Mouse (Mus musculus): ENCODE data around the gene Grk3. TPM values are rescaled to one million over a fixed set of nuclear protein-coding genes. Genes with fewer than 3 reads are reported as not detected.

Grk3 gene
- polyA plus RNA-seq, 1 experiment from 2014 or later, result 8.1 TPM

GRCm38 (mm10) chr5:112888651-112889050, 126.9 kb downstream of the Grk3 start:
- Histone ChIP-seq H3K4me3 (no peak overlapping the region), H3K27me3 (no peaks in the 10 kb centered on the region), H3K9me3 (replicated peaks) (0 out of 2 replicates have a peak, but pooled peaks cover 3% of the 10 kb centered on the region), H3K36me3 (ENCODE audit: poor library complexity, severe bottlenecking) (no peaks in the 10 kb centered on the region), H3K4me1 (peaks cover 13% of the 10 kb centered on the region; the same call in 1 of the 2 replicates), H3K9ac (no peak overlapping the region), H3K4me2 (no peak overlapping the region), H3K27ac (no peak overlapping the region)
- 64% methylated on average over 7 of the region's 7 CpGs for WGBS
- no peak for ATAC-seq

DNA sequence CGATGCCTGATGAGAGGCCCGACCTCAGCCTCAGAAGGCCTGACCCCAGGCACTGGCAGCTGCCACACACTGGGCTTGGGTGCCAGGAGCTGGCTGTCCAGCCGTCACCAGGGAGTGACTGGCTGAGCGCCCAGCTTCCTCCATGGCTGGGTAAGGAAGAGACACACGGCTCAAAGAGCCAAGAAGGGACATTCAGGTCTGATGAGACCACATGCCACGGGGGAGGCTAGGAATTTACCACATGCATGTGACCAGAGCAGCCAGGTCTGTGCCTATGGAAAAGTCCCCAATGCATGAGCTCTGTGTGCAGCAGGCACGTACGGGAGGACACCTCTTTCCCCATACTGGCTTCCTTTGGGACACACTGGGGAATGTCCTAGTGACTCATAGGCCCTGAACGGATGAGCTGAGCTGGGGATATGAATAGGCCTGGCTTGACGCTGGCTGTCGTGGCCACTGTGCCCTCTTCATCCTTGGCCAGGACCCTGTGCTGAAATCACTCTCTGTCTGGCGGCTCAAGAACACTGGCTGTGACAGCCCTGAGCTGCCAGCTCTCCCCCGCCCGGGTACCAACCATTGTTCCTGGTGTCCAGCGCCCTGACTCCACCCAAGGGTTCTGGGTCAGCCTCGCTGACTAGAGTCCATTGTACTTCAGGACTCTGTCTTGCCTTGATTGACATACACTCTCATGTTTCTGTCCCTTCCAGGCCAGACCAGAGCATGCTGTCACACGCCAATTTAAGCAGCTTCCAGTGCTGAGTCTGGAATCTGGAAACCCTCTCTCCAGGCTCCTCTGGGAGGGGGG, 128.7 kb downstream of the Grk3 start:
- WGBS, result 59% methylated on average over 17 of the region's 17 CpGs
- no peak overlapping the region for H3K27ac ChIP-seq
- H3K4me1 ChIP-seq, result peaks cover 13% of the 10 kb centered on the region; the same call in 1 of the 2 replicates
- H3K27me3 ChIP-seq, result no peaks in the 10 kb centered on the region
- H3K36me3 ChIP-seq (ENCODE audit: poor library complexity, severe bottlenecking), result no peaks in the 10 kb centered on the region
- no peak overlapping the region for H3K4me2 ChIP-seq
- no peak for ATAC-seq
- H3K9ac ChIP-seq, result no peak overlapping the region
- H3K9me3 ChIP-seq (replicated peaks), result 0 out of 2 replicates have a peak, but pooled peaks cover 3% of the 10 kb centered on the region
- no peak overlapping the region for H3K4me3 ChIP-seq

GRCm38 (mm10) chr5:112877391-112878115, 138.0 kb downstream of the Grk3 start:
- WGBS, result 47% methylated on average over 14 of the region's 14 CpGs
- ATAC-seq, result no peak
- Histone ChIP-seq H3K9me3 (replicated peaks) (no peaks in the 10 kb centered on the region), H3K27me3 (0 out of 2 replicates have a peak, but pooled peaks cover 4% of the 10 kb centered on the region), H3K4me2 (no peak overlapping the region), H3K9ac (no peak overlapping the region), H3K4me1 (no peaks in the 10 kb centered on the region), H3K27ac (no peak overlapping the region), H3K36me3 (ENCODE audit: poor library complexity, severe bottlenecking) (no peaks in the 10 kb centered on the region), H3K4me3 (no peak overlapping the region)

DNA sequence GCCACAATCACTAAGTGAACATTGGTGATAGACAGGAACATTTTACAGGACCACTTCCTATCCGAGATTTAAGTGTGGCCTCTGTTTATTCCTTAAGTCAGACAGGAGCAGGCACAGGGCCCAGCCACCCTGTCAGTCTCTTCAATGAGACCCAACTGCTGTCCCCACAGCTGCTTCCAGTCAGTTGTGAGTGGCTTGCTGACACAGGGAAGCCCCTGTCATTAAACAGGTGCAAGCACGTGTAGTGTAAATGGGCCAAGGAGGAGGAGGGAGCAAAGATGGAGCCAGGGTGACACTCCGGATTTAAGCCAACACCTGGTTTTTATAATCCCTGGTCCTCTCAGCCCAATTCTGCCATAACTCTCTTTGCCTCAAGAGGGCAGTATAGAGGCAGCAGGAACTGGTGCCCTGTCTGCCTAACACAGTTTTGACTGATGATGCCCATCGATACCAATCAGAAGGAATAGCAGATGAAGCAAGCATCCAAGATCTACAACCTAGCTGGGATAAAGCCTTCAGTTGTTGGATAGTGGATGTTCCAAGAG, 138.7 kb downstream of the Grk3 start:
- Histone ChIP-seq H3K9me3 (replicated peaks) (no peaks in the 10 kb centered on the region), H3K4me2 (no peak overlapping the region), H3K27me3 (0 out of 2 replicates have a peak, but pooled peaks cover 7% of the 10 kb centered on the region), H3K27ac (no peak overlapping the region), H3K9ac (no peak overlapping the region), H3K36me3 (ENCODE audit: poor library complexity, severe bottlenecking) (no peaks in the 10 kb centered on the region), H3K4me1 (no peaks in the 10 kb centered on the region), H3K4me3 (no peak overlapping the region)
- ATAC-seq, result no peak
- 47% methylated on average over 4 of the region's 4 CpGs for WGBS

DNA sequence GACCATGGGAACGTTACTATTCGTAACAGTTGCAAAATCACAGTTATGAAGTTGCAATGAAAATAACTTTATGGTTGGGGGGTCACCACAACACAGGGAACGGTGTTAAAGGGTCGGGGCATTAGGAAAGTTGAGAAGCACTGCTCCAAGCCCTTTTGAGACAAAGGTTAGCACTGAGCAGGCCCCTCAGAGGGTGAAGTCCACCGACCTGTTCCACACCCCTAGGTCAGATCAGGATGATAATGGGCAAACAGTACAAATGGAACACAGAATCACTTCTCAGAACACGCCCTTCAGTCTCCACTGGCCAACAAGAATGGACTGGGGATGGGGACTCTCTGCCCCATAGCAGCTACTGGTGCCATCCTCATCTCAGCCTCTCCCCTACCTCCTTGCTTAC, 142.6 kb downstream of the Grk3 start:
- Histone ChIP-seq H3K27me3 (peaks cover 12% of the 10 kb centered on the region; the same call in 1 of the 2 replicates), H3K9ac (no peak overlapping the region), H3K4me2 (no peak overlapping the region), H3K36me3 (ENCODE audit: poor library complexity, severe bottlenecking) (no peaks in the 10 kb centered on the region), H3K4me1 (no peaks in the 10 kb centered on the region), H3K27ac (no peak overlapping the region), H3K4me3 (no peak overlapping the region), H3K9me3 (replicated peaks) (no peaks in the 10 kb centered on the region)
- whole genome bisulfite sequencing, result 78% methylated on average over 6 of the region's 6 CpGs
- no peak for ATAC-seq

GRCm38 (mm10) chr5:112870729-112871128, 144.9 kb downstream of the Grk3 start:
- Histone ChIP-seq H3K9ac (no peak overlapping the region), H3K36me3 (ENCODE audit: poor library complexity, severe bottlenecking) (no peaks in the 10 kb centered on the region), H3K4me3 (no peak overlapping the region), H3K27me3 (peaks cover 12% of the 10 kb centered on the region; the same call in 1 of the 2 replicates), H3K4me2 (no peak overlapping the region), H3K9me3 (replicated peaks) (no peaks in the 10 kb centered on the region), H3K27ac (no peak overlapping the region), H3K4me1 (no peaks in the 10 kb centered on the region)
- 19% methylated on average over 9 of the region's 9 CpGs for WGBS
- peak; percentile 50; the same call in 1 of the 2 replicates for ATAC-seq

GRCm38 (mm10) chr5:112868620-112869019, 147.0 kb downstream of the Grk3 start:
- Histone ChIP-seq H3K27ac (no peak overlapping the region), H3K4me2 (no peak overlapping the region), H3K9ac (no peak overlapping the region), H3K27me3 (peaks cover 12% of the 10 kb centered on the region; the same call in 1 of the 2 replicates), H3K4me1 (no peaks in the 10 kb centered on the region), H3K36me3 (ENCODE audit: poor library complexity, severe bottlenecking) (no peaks in the 10 kb centered on the region), H3K9me3 (replicated peaks) (no peaks in the 10 kb centered on the region), H3K4me3 (no peak overlapping the region)
- ATAC-seq, result no peak
- WGBS, result 80% methylated on average over 5 of the region's 5 CpGs

DNA sequence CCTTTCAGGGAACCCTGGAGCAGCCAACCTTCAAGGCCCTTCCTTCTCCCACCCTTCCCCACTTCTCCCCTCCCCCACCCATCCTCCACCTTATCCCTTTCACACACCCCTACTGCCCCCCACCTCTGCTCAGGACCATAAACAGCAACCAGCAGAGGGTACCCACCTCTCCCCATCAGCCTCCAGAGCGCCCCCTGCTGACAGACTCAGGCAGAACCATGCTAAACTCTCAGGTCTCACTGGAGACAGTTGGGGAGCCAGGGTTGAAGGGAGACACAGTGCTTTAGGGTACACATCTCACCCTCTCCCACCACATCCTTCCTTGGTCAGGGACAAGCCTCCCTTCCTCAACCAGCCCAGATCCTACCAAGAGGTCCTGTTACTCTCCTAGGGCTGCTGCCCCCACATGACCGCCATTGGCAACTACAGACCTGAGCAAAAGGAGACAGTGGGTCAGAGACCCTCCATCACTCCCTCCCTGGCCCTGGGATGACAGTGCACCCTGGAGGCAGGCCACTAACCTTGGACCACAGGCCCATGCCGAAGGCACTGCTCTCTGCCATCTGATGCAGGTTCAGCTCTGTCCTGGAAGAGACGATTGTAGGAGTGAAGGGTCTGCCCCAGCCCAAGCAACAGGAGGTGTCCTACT, 150.7 kb downstream of the Grk3 start:
- Histone ChIP-seq H3K27ac (no peak overlapping the region), H3K9me3 (replicated peaks) (no peaks in the 10 kb centered on the region), H3K4me2 (no peak overlapping the region), H3K27me3 (no peaks in the 10 kb centered on the region), H3K9ac (no peak overlapping the region), H3K4me3 (no peak overlapping the region), H3K4me1 (no peaks in the 10 kb centered on the region), H3K36me3 (ENCODE audit: poor library complexity, severe bottlenecking) (no peaks in the 10 kb centered on the region)
- WGBS, result 51% methylated on average over 4 of the region's 4 CpGs
- 0 out of 2 replicates have a peak, but pooled peaks have one; percentile 24 for ATAC-seq

Other genes starting within 250 kb of the Grk3 start
- 0.65 and 0.68 TPM in 2 replicates for gene Myo18b, start 119.4 kb downstream of the Grk3 start, polyA plus RNA-seq (2015; fragmentation: Nextera tagmentation; extraction: Ambion mirVana)
- not detected in 2 replicates for gene Crybb2, start 54.3 kb upstream of the Grk3 start, polyA plus RNA-seq (2015; fragmentation: Nextera tagmentation; extraction: Ambion mirVana)
- 0.57 and 0.65 TPM in 2 replicates for gene Crybb3, start 65.8 kb upstream of the Grk3 start, polyA plus RNA-seq (2015; fragmentation: Nextera tagmentation; extraction: Ambion mirVana)
- 4.3 and 5.1 TPM in 2 replicates for gene 2900026A02Rik, start 205.4 kb upstream of the Grk3 start, polyA plus RNA-seq (2015; fragmentation: Nextera tagmentation; extraction: Ambion mirVana)
- gene Tmem211, start 211.1 kb upstream of the Grk3 start, polyA plus RNA-seq (2015; fragmentation: Nextera tagmentation; extraction: Ambion mirVana), result not detected in 2 replicates